Mouse (Mus musculus) MEL (cell line): Measurements from ENCODE around the gene Cyp2c70. TPM values are rescaled to one million over a fixed set of nuclear protein-coding genes. Genes with fewer than 3 reads are reported as not detected.

Source experiments
- DNase-seq: peaks from one replicate; pipeline ENCODE4 v3.0.0; 2011; ENCODE audit warnings: low read depth, low spot score
- H3K27ac ChIP-seq: 2 replicates; pipeline ENCODE4 v1.5.1; 2012; ENCODE audit warnings: low read depth, mild to moderate bottlenecking, control low read depth, low read length, moderate library complexity; ENCODE audit not compliant: control insufficient read depth
- H3K27me3 ChIP-seq, 2 experiments: fragments of 150-350 bp in 1 of 2; sonication (generic) in 1 of 2; 2 replicates each; pipeline ENCODE4 v1.6.1; 2012; ENCODE audit warnings: low read length in 2 of 2, mild to moderate bottlenecking in 2 of 2, improper control_type of control experiment in 1 of 2, moderate library complexity in 1 of 2; ENCODE audit not compliant: insufficient read depth in 2 of 2, control insufficient read depth in 1 of 2
- H3K36me3 ChIP-seq, 2 experiments: 2 replicates each; pipeline ENCODE4 v1.6.1; 2012 to 2014; ENCODE audit warnings: low read length in 2 of 2, improper control_type of control experiment in 1 of 2, inconsistent platforms in 1 of 2, mild to moderate bottlenecking in 1 of 2; ENCODE audit not compliant: insufficient read depth in 2 of 2, control insufficient read depth in 1 of 2
- H3K4me1 ChIP-seq, 2 experiments: fragments of 150-350 bp in 1 of 2; sonication (generic) in 1 of 2; 2 replicates each; pipeline ENCODE4 v1.6.1; 2012; ENCODE audit warnings: low read length in 2 of 2, improper control_type of control experiment in 1 of 2, mild to moderate bottlenecking in 1 of 2; ENCODE audit not compliant: insufficient read depth in 2 of 2, control insufficient read depth in 1 of 2
- H3K4me3 ChIP-seq, 2 experiments: fragments of 150-350 bp in 1 of 2; sonication (generic) in 1 of 2; 2 replicates each; pipeline ENCODE4 v1.5.1; 2012; ENCODE audit warnings: low read depth in 2 of 2, low read length in 2 of 2, mild to moderate bottlenecking in 2 of 2, moderate library complexity in 2 of 2, control low read depth in 1 of 2, improper control_type of control experiment in 1 of 2; ENCODE audit not compliant: control insufficient read depth in 1 of 2, insufficient read depth in 1 of 2
- H3K79me2 ChIP-seq: 2 replicates; pipeline ENCODE4 v1.6.1; 2012; ENCODE audit warnings: mild to moderate bottlenecking, low read length, moderate library complexity; ENCODE audit not compliant: control insufficient read depth, poor library complexity, insufficient read depth
- H3K9ac ChIP-seq: 2 replicates; pipeline ENCODE4 v1.6.1; 2012; ENCODE audit warnings: low read depth, mild to moderate bottlenecking, control low read depth, low read length, moderate library complexity; ENCODE audit not compliant: control insufficient read depth, poor library complexity, severe bottlenecking
- H3K9me3 ChIP-seq: fragments of 150-350 bp; sonication (generic); replicated peaks from 2 replicates; pipeline ENCODE4 v1.6.1; 2012; ENCODE audit warnings: mild to moderate bottlenecking, low read length, improper control_type of control experiment, moderate library complexity; ENCODE audit not compliant: insufficient read depth
- BHLHE40 ChIP-seq: IDR thresholded peaks from 2 replicates; pipeline ENCODE4 v1.6.1; 2012; ENCODE audit warnings: low read depth, mild to moderate bottlenecking, inconsistent platforms, low read length, improper control_type of control experiment, borderline replicate concordance
- CHD1 ChIP-seq: IDR thresholded peaks from 2 replicates; pipeline ENCODE4 v1.6.1; 2012; ENCODE audit warnings: low read depth, mild to moderate bottlenecking, inconsistent platforms, low read length, improper control_type of control experiment
- CTCF ChIP-seq, 3 experiments: IDR thresholded peaks in 2 of 3; conservative IDR thresholded peaks in 1 of 3; 2 replicates each; pipeline ENCODE4 v1.5.1; 2011 to 2012; ENCODE audit warnings: low read length in 3 of 3, low read depth in 2 of 3, mild to moderate bottlenecking in 2 of 3, improper control_type of control experiment in 1 of 3, inconsistent platforms in 1 of 3, mixed read lengths in 1 of 3, moderate library complexity in 1 of 3; ENCODE audit not compliant: control insufficient read depth in 1 of 3, insufficient read depth in 1 of 3, poor library complexity in 1 of 3, severe bottlenecking in 1 of 3
- E2F4 ChIP-seq: IDR thresholded peaks from 2 replicates; pipeline ENCODE4 v1.6.1; 2011; ENCODE audit warnings: low read depth, low read length, improper control_type of control experiment, borderline replicate concordance
- ELF1 ChIP-seq: IDR thresholded peaks from 2 replicates; pipeline ENCODE4 v1.6.1; 2014; ENCODE audit warnings: low read depth, mild to moderate bottlenecking, inconsistent platforms, low read length, improper control_type of control experiment, moderate library complexity
- EP300 ChIP-seq, 2 experiments: IDR thresholded peaks; 2 replicates each; pipeline ENCODE4 v1.6.1; 2011; ENCODE audit warnings: improper control_type of control experiment in 2 of 2, low read length in 2 of 2, low read depth in 1 of 2, mild to moderate bottlenecking in 1 of 2
- ETS1 ChIP-seq: IDR thresholded peaks from 2 replicates; pipeline ENCODE4 v1.6.1; 2012; ENCODE audit warnings: low read depth, mild to moderate bottlenecking, inconsistent platforms, low read length, improper control_type of control experiment, moderate library complexity
- GABPA ChIP-seq: IDR thresholded peaks from 2 replicates; pipeline ENCODE4 v1.6.1; 2012; ENCODE audit warnings: low read depth, mild to moderate bottlenecking, inconsistent platforms, low read length, improper control_type of control experiment, moderate library complexity
- GATA1 ChIP-seq: IDR thresholded peaks from 2 replicates; pipeline ENCODE4 v1.6.1; 2011; ENCODE audit warnings: low read depth, low read length, improper control_type of control experiment
- JUND ChIP-seq: IDR thresholded peaks from 2 replicates; pipeline ENCODE4 v1.6.1; 2011; ENCODE audit warnings: low read depth, mild to moderate bottlenecking, improper control_type of control experiment, low read length
- KAT2A ChIP-seq: conservative IDR thresholded peaks from 2 replicates; pipeline ENCODE4 v1.6.1; 2012; ENCODE audit warnings: low read depth, low read length, improper control_type of control experiment, inconsistent platforms
- MAX ChIP-seq: IDR thresholded peaks from 2 replicates; pipeline ENCODE4 v1.6.1; 2011; ENCODE audit warnings: low read length, improper control_type of control experiment
- MEF2A ChIP-seq: IDR thresholded peaks from 2 replicates; pipeline ENCODE4 v1.6.1; 2014; ENCODE audit warnings: low read depth, mild to moderate bottlenecking, inconsistent platforms, low read length, improper control_type of control experiment; ENCODE audit not compliant: poor library complexity, insufficient replicate concordance, severe bottlenecking; ENCODE audit errors: extremely low read depth
- MYB ChIP-seq: IDR thresholded peaks from 2 replicates; pipeline ENCODE4 v1.6.1; 2011; ENCODE audit warnings: mild to moderate bottlenecking, low read depth, low read length, improper control_type of control experiment
- MYC ChIP-seq: IDR thresholded peaks from 2 replicates; pipeline ENCODE4 v1.6.1; 2011; ENCODE audit warnings: low read depth, mild to moderate bottlenecking, low read length, improper control_type of control experiment, moderate library complexity
- NELFE ChIP-seq: IDR thresholded peaks from 2 replicates; pipeline ENCODE4 v1.6.1; 2011; ENCODE audit warnings: low read depth, low read length, improper control_type of control experiment
- NRF1 ChIP-seq: IDR thresholded peaks from 2 replicates; pipeline ENCODE4 v1.6.1; 2014; ENCODE audit warnings: low read depth, mild to moderate bottlenecking, inconsistent platforms, low read length, improper control_type of control experiment, moderate library complexity; ENCODE audit not compliant: poor library complexity, insufficient read depth, severe bottlenecking
- POLR2AphosphoS2 ChIP-seq: IDR thresholded peaks from 2 replicates; pipeline ENCODE4 v1.6.1; 2011; ENCODE audit warnings: low read length, improper control_type of control experiment
- SIN3A ChIP-seq: IDR thresholded peaks from 2 replicates; pipeline ENCODE4 v1.6.1; 2012; ENCODE audit warnings: low read length, improper control_type of control experiment, inconsistent platforms
- SMC3 ChIP-seq: IDR thresholded peaks from 2 replicates; pipeline ENCODE4 v1.6.1; 2011; ENCODE audit warnings: low read depth, low read length, improper control_type of control experiment
- TAL1 ChIP-seq: IDR thresholded peaks from 2 replicates; pipeline ENCODE4 v1.6.1; 2012; ENCODE audit warnings: mild to moderate bottlenecking, inconsistent platforms, low read length, moderate library complexity, mixed read lengths
- TBP ChIP-seq: IDR thresholded peaks from 2 replicates; pipeline ENCODE4 v1.8.0; 2011; ENCODE audit warnings: low read depth, low read length, improper control_type of control experiment
- TCF12 ChIP-seq: IDR thresholded peaks from 2 replicates; pipeline ENCODE4 v1.6.1; 2014; ENCODE audit warnings: low read depth, mild to moderate bottlenecking, inconsistent platforms, low read length, improper control_type of control experiment, moderate library complexity
- UBTF ChIP-seq: IDR thresholded peaks from 2 replicates; pipeline ENCODE4 v1.6.1; 2012; ENCODE audit warnings: low read depth, mild to moderate bottlenecking, inconsistent platforms, low read length, improper control_type of control experiment, moderate library complexity, borderline replicate concordance; ENCODE audit not compliant: insufficient read depth
- USF1 ChIP-seq: IDR thresholded peaks from 2 replicates; pipeline ENCODE4 v1.6.1; 2014; ENCODE audit warnings: low read depth, mild to moderate bottlenecking, inconsistent platforms, low read length, improper control_type of control experiment, moderate library complexity
- ZC3H11A ChIP-seq: IDR thresholded peaks from 2 replicates; pipeline ENCODE4 v1.6.1; 2012; ENCODE audit warnings: low read depth, mild to moderate bottlenecking, inconsistent platforms, low read length, improper control_type of control experiment
- ZMIZ1 ChIP-seq: IDR thresholded peaks from 2 replicates; pipeline ENCODE4 v1.6.1; 2012; ENCODE audit warnings: low read depth, mild to moderate bottlenecking, inconsistent platforms, low read length, improper control_type of control experiment, moderate library complexity
- polyA plus RNA-seq, 2 experiments: library from polyadenylated mRNA; stranded (reverse) in 1 of 2; unstranded in 1 of 2; fragments of >175 nt in 1 of 2; fragments of >200 nt in 1 of 2; gene quantifications; 2 replicates each; pipeline versions ENCODE4 v1.2.1 to v1.2.4; 2012; ENCODE audit warnings: low replicate concordance in 2 of 2, low read depth in 1 of 2; ENCODE audit not compliant: insufficient read length in 2 of 2, insufficient read depth in 1 of 2, missing spikeins in 1 of 2
- total RNA-seq: library from RNA; depleted of rRNA; stranded (reverse); fragments of 300-350 nt; gene quantifications from 2 replicates; pipeline ENCODE4 v1.2.3, GENCODE M21; 2012; rRNA removed

Cyp2c70 gene
- not detected in 2 replicates for total RNA-seq
- polyA plus RNA-seq, result not detected

DNA sequence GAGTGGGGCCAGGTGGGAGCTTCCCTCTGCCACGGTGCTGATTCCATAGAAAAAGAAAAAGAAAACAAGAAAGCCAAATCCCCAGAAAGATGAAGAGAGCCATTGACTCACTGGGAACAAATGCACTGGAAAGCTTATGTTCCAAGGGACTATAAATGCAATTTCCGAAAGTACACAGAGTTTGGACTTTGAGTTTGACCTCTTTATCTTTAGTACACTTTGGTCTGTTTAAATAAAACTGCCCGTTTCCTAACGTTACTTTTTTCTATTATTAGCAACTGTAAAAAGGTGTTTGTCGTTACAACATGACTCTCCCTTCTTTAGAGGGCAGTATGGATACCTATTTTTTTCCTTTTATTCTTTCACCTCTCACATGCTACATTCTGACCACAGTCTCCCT lies at the start of gene Cyp2c70:
TSS of gene Cyp2c70 (minus strand) at position 174 of the 400 bp plus-strand sequence.
- Histone ChIP-seq H3K79me2 (no peaks in the 10 kb centered on the region), H3K27me3 (no peaks in the 10 kb centered on the region), H3K4me1 (no peaks in the 10 kb centered on the region), H3K27ac (no peak within 1 kb of the TSS), H3K36me3 (no peaks in the 10 kb centered on the region), H3K9me3 (no peaks in the 10 kb centered on the region), H3K4me3 (no peak within 1 kb of the TSS), H3K9ac (no peak within 1 kb of the TSS)
- no peak for DNase-seq
- TF ChIP-seq ELF1 (no peak), KAT2A (no peak), SIN3A (no peak), POLR2AphosphoS2 (no peak), MEF2A (no peak), E2F4 (no peak), BHLHE40 (no peak), USF1 (no peak), TAL1 (no peak), TBP (no peak), CTCF (IDR thresholded peaks at IDR 0.05 in 2 of 3, conservative IDR thresholded peaks at IDR 0.05 in 1 of 3; ENCODE audit: control insufficient read depth in 1 of 3, insufficient read depth in 1 of 3, low read depth in 2 of 3, low read length in 3 of 3, poor library complexity in 1 of 3, severe bottlenecking in 1 of 3) (no peak), UBTF (no peak), GATA1 (no peak), EP300 (IDR thresholded peaks at IDR 0.05; ENCODE audit: low read depth in 1 of 2, low read length in 2 of 2) (no peak), JUND (no peak), GABPA (no peak)

DNA sequence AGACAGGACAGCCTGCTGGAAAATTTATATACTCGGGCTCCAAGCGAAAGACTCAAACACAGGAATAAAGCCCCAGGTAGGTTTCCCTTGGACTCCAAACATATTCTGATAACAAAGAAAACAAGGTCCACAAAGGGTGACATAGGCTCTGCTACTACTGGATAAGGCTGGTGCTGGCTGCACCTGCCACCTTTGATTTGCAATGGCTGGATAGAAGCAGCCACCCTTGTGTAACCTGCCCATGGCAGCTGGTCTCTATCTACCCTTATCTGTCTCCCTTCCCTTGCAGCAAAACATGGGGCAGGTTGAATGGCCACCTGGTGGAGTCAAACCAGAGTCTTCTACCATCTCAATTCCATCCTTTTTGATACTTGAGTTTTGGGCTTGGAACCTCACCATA lies 45.4 kb upstream of the Cyp2c70 start:
- TF ChIP-seq POLR2AphosphoS2, result no peak
- TF ChIP-seq USF1, result no peak
- no peak for TF ChIP-seq KAT2A
- no peak for TF ChIP-seq CHD1
- TF ChIP-seq MYC, result no peak
- TF ChIP-seq ZC3H11A, result no peak
- TF ChIP-seq NELFE, result no peak
- TF ChIP-seq NRF1, result no peak
- TF ChIP-seq ZMIZ1, result no peak
- no peak for TF ChIP-seq MYB
- TF ChIP-seq TCF12, result no peak
- no peak for TF ChIP-seq SMC3
- no peak for TF ChIP-seq ELF1
- TF ChIP-seq MAX, result no peak
- no peak for TF ChIP-seq ETS1
- TF ChIP-seq TBP, result no peak
- H3K27me3 ChIP-seq, result no peaks in the 10 kb centered on the region
- H3K4me1 ChIP-seq, result no peaks in the 10 kb centered on the region
- no peak overlapping the region for H3K27ac ChIP-seq
- H3K4me3 ChIP-seq, result no peak overlapping the region
- no peak for DNase-seq
- H3K36me3 ChIP-seq, result no peaks in the 10 kb centered on the region
- no peak overlapping the region for H3K9ac ChIP-seq
- no peaks in the 10 kb centered on the region for H3K79me2 ChIP-seq
- H3K9me3 ChIP-seq, result no peaks in the 10 kb centered on the region
